ENCODE assay signal across 8 mouse cellular contexts in the genomic region with DNA sequence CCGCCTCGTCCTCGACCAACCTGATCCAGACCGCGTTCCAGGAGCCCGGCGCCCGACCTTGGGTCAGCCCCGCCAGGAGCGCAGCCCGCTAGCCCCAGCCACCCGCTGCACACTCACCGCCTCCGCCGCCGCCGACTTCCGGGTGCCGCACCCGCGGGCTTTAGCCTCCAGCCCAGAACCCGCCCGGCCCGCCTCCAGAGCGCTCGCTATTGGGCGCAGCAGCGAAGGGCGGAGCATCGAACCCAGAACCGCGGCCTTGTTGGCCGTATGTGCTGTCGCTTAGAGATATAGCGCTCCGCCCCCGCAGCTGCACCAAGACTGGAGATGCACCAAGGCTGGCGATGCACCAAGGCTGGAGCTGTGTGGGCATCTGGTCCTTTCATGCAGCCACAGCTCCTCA. TPM values are rescaled to one million over a fixed set of nuclear protein-coding genes. Genes with fewer than 3 reads are reported as not detected.
A peak's percentile ranks its signal among the peaks of the same experiment; 100 is the strongest.
DNase-seq lines count a peak whose midpoint lies in the region; ATAC-seq lines count a peak whose summit lies in the region.

No protein-coding gene starts in this region.

- peak overlapping the region; percentile 63 for H3K9ac ChIP-seq in hindbrain, embryonic 12.5 days

- peak overlapping the region; percentile 59 for H3K4me3 ChIP-seq in hindbrain, embryonic 12.5 days

- peaks cover 42% of the 10 kb centered on the region for H3K4me1 ChIP-seq in hindbrain, embryonic 12.5 days

- under 1% methylated on average over 38 of the region's 38 CpGs for WGBS in hindbrain, embryonic 12.5 days

- peak overlapping the region; percentile 72 for H3K27ac ChIP-seq in hindbrain, embryonic 12.5 days

- peaks cover 3% of the 10 kb centered on the region; the same call in 1 of the 2 replicates for H3K27me3 ChIP-seq in hindbrain, embryonic 12.5 days

- ATAC-seq in hindbrain, embryonic 12.5 days (ENCODE audit: low FRiP score), result peak; percentile 91

- no peaks in the 10 kb centered on the region for H3K36me3 ChIP-seq in hindbrain, embryonic 12.5 days

- H3K9me3 ChIP-seq in hindbrain, embryonic 12.5 days (replicated peaks), result no peaks in the 10 kb centered on the region

- peak overlapping the region; percentile 71 for H3K4me2 ChIP-seq in hindbrain, embryonic 12.5 days (replicated peaks)

- peak; percentile 97 for DNase-seq in Muller cell, postnatal 12 days (ENCODE audit: inconsistent ontology term)
- DNase-seq in cerebellum, adult 9-11 months, result peak; percentile 97
- peak; percentile 95 to 99 for DNase-seq in frontal cortex, adult 2 months (ENCODE audit: extremely low spot score in 1 of 2, low spot score in 1 of 2)
- peak; percentile 95 to 96 for DNase-seq in layer of hippocampus, postnatal 14 days (ENCODE audit: low spot score in 2 of 2)
- DNase-seq in lung, postnatal 14 days, result peak; percentile 98
- peak; percentile 79 for DNase-seq in retina, adult 2 months (ENCODE audit: low read depth, low spot score)
- peak; percentile 98 for DNase-seq in thymus, postnatal 36 days

RNA-seq across cellular contexts. Expression of a gene that starts 4.1 kb away (rescaled TPM):
- polyA plus RNA-seq in frontal cortex, adult 2 months (2012; rRNA removed), result 181 and 196 TPM in 2 replicates
- 48.2 and 50.5 TPM in 2 replicates for polyA plus RNA-seq in hindbrain, embryonic 12.5 days (2016; fragmentation: Nextera tagmentation; extraction: Ambion mirVana)
- total RNA-seq in layer of hippocampus, postnatal 14 days (2021), result 100 to 1,000 TPM; 106 to 114 TPM

RNA-seq across cellular contexts. Expression of a gene that starts 4.2 kb away (rescaled TPM):
- 40.8 and 44.2 TPM in 2 replicates for polyA plus RNA-seq in frontal cortex, adult 2 months (2012; rRNA removed)
- 105 and 119 TPM in 2 replicates for polyA plus RNA-seq in hindbrain, embryonic 12.5 days (2016; fragmentation: Nextera tagmentation; extraction: Ambion mirVana)
- 10 to 100 TPM; 43.3 to 46.4 TPM for total RNA-seq in layer of hippocampus, postnatal 14 days (2021)

RNA-seq across cellular contexts. Expression of a gene that starts 54.7 kb away (rescaled TPM):
- 48.4 and 49.4 TPM in 2 replicates for polyA plus RNA-seq in frontal cortex, adult 2 months (2012; rRNA removed)
- 34.2 and 35.0 TPM in 2 replicates for polyA plus RNA-seq in hindbrain, embryonic 12.5 days (2016; fragmentation: Nextera tagmentation; extraction: Ambion mirVana)
- total RNA-seq in layer of hippocampus, postnatal 14 days (2021), result 10 to 100 TPM; 35.9 to 44.0 TPM

Comparison
In these comparisons a context has a peak if more than half of its experiments do, and no peak if none do; other contexts are left out.
1. Peak in every context shown above with its lines: DNase-seq, ATAC-seq, H3K4me3 ChIP-seq and H3K27ac ChIP-seq.